Mouse (Mus musculus) hindbrain, embryonic 12.5 days (tissue): ENCODE data around the gene Rpa3. TPM values are rescaled to one million over a fixed set of nuclear protein-coding genes. Genes with fewer than 3 reads are reported as not detected.

Source experiments
- ATAC-seq: fragments of 200-750 bp; cut with Nextera tagmentation; 2 replicates; pipeline ENCODE4 v1.8.0; 2017; ENCODE audit warnings: moderate TSS enrichment; ENCODE audit not compliant: low FRiP score
- H3K27ac ChIP-seq: fragments of 300-500 bp; sonication (generic); 2 replicates; pipeline ENCODE4 v1.5.1; 2016; ENCODE audit warnings: mild to moderate bottlenecking
- H3K27me3 ChIP-seq: fragments of 300-500 bp; sonication (generic); 2 replicates; pipeline ENCODE4 v1.6.1; 2016; ENCODE audit warnings: mild to moderate bottlenecking
- H3K36me3 ChIP-seq: fragments of 300-500 bp; sonication (generic); 2 replicates; pipeline ENCODE4 v1.6.1; 2016; ENCODE audit warnings: mild to moderate bottlenecking
- H3K4me1 ChIP-seq: fragments of 300-500 bp; sonication (generic); 2 replicates; pipeline ENCODE4 v1.6.1; 2016
- H3K4me2 ChIP-seq: fragments of 300-500 bp; sonication (generic); replicated peaks from 2 replicates; pipeline ENCODE4 v1.6.1; 2016; ENCODE audit warnings: mild to moderate bottlenecking
- H3K4me3 ChIP-seq: fragments of 300-500 bp; sonication (generic); 2 replicates; pipeline ENCODE4 v1.5.1; 2016; ENCODE audit warnings: mild to moderate bottlenecking
- H3K9ac ChIP-seq: fragments of 300-500 bp; sonication (generic); 2 replicates; pipeline ENCODE4 v1.6.1; 2016; ENCODE audit warnings: mild to moderate bottlenecking, moderate library complexity
- H3K9me3 ChIP-seq: fragments of 300-500 bp; sonication (generic); replicated peaks from 2 replicates; pipeline ENCODE4 v1.6.1; 2016; ENCODE audit warnings: mild to moderate bottlenecking
- WGBS: fragments of 180-500 bp; shearing (Covaris S2); methylation state at CpG from one replicate; pipeline ENCODE4 v1.1.7; 2016; 5-methylcytosine and 5-hydroxymethylcytosine counted together
- polyA plus RNA-seq: library from polyadenylated mRNA; unstranded; fragments of >200 nt; fragmentation: Nextera tagmentation; extraction: Ambion mirVana; gene quantifications from 2 replicates; pipeline ENCODE4 v1.2.1, GENCODE M21; 2016

Gene Rpa3
- polyA plus RNA-seq: 127 and 132 TPM in 2 replicates

- H3K27ac ChIP-seq: peak within 1 kb of the TSS; percentile 77
- H3K4me1 ChIP-seq: peaks cover 8% of the 10 kb centered on the region
- peak within 1 kb of the TSS; percentile 61 for H3K4me3 ChIP-seq
- peak within 1 kb of the TSS; percentile 83 for H3K4me2 ChIP-seq
- WGBS: under 1% methylated on average over 64 of the region's 64 CpGs
- peak; percentile 100 for ATAC-seq
- no peaks in the 10 kb centered on the region for H3K9me3 ChIP-seq
- H3K27me3 ChIP-seq: no peaks in the 10 kb centered on the region
- peaks cover 12% of the 10 kb centered on the region; the same call in 1 of the 2 replicates for H3K36me3 ChIP-seq
- peak within 1 kb of the TSS; percentile 81 for H3K9ac ChIP-seq
Observed at GRCm38 (mm10) chr6:8259004-8259666, at the start of gene Rpa3, which contains the start of the genes Umad1 and Gm45062. Gene Rpa3, minus strand, starts transcription at chr6:8259173. Gene Umad1, plus strand, starts transcription at chr6:8259288. Gene Gm45062, plus strand, starts transcription at chr6:8259450.

GRCm38 (mm10) chr6:8307878-8308775 lies 49.2 kb upstream of the Rpa3 start:
- no peak overlapping the region for H3K4me2 ChIP-seq
- no peaks in the 10 kb centered on the region for H3K9me3 ChIP-seq
- no peak overlapping the region for H3K4me3 ChIP-seq
- no peaks in the 10 kb centered on the region for H3K36me3 ChIP-seq
- H3K27ac ChIP-seq: no peak overlapping the region
- no peaks in the 10 kb centered on the region for H3K27me3 ChIP-seq
- 85% methylated on average over 6 of the region's 6 CpGs for WGBS
- no peaks in the 10 kb centered on the region for H3K4me1 ChIP-seq
- ATAC-seq: no peak
- no peak overlapping the region for H3K9ac ChIP-seq

- 87% methylated on average over 6 of the region's 6 CpGs for WGBS
- Histone ChIP-seq H3K36me3 (no peaks in the 10 kb centered on the region), H3K27me3 (no peaks in the 10 kb centered on the region), H3K4me3 (no peak overlapping the region), H3K4me1 (no peaks in the 10 kb centered on the region), H3K27ac (no peak overlapping the region), H3K9me3 (no peaks in the 10 kb centered on the region), H3K9ac (no peak overlapping the region), H3K4me2 (no peak overlapping the region)
- ATAC-seq: no peak
Observed at GRCm38 (mm10) chr6:8299066-8299863, 40.3 kb upstream of the Rpa3 start.

GRCm38 (mm10) chr6:8294048-8294784 lies 35.2 kb upstream of the Rpa3 start:
- 87% methylated on average over 4 of the region's 4 CpGs for WGBS
- Histone ChIP-seq H3K4me1 (no peaks in the 10 kb centered on the region), H3K9ac (no peak overlapping the region), H3K36me3 (no peaks in the 10 kb centered on the region), H3K4me3 (no peak overlapping the region), H3K9me3 (no peaks in the 10 kb centered on the region), H3K27me3 (no peaks in the 10 kb centered on the region), H3K27ac (no peak overlapping the region), H3K4me2 (no peak overlapping the region)
- no peak for ATAC-seq

GRCm38 (mm10) chr6:8288755-8289580 lies 30.0 kb upstream of the Rpa3 start:
- no peaks in the 10 kb centered on the region for H3K36me3 ChIP-seq
- no peaks in the 10 kb centered on the region for H3K9me3 ChIP-seq
- WGBS: 83% methylated on average over 4 of the region's 4 CpGs
- no peak overlapping the region for H3K4me2 ChIP-seq
- H3K9ac ChIP-seq: no peak overlapping the region
- no peaks in the 10 kb centered on the region for H3K27me3 ChIP-seq
- no peak overlapping the region for H3K4me3 ChIP-seq
- no peak overlapping the region for H3K27ac ChIP-seq
- no peak for ATAC-seq
- no peaks in the 10 kb centered on the region for H3K4me1 ChIP-seq

GRCm38 (mm10) chr6:8286146-8286545 lies 27.2 kb upstream of the Rpa3 start:
- 98% methylated on average over 3 of the region's 3 CpGs for WGBS
- Histone ChIP-seq H3K27me3 (no peaks in the 10 kb centered on the region), H3K9me3 (no peaks in the 10 kb centered on the region), H3K4me2 (no peak overlapping the region), H3K4me1 (no peaks in the 10 kb centered on the region), H3K27ac (no peak overlapping the region), H3K9ac (no peak overlapping the region), H3K36me3 (no peaks in the 10 kb centered on the region), H3K4me3 (no peak overlapping the region)
- no peak for ATAC-seq

- Histone ChIP-seq H3K9ac (no peak overlapping the region), H3K4me1 (no peaks in the 10 kb centered on the region), H3K27ac (no peak overlapping the region), H3K4me3 (no peak overlapping the region), H3K9me3 (no peaks in the 10 kb centered on the region), H3K4me2 (no peak overlapping the region), H3K27me3 (no peaks in the 10 kb centered on the region), H3K36me3 (no peaks in the 10 kb centered on the region)
- 86% methylated on average over 3 of the region's 3 CpGs for WGBS
- ATAC-seq: no peak
Observed at GRCm38 (mm10) chr6:8285401-8285960, 26.5 kb upstream of the Rpa3 start.

GRCm38 (mm10) chr6:8283255-8283654 lies 24.3 kb upstream of the Rpa3 start:
- 82% methylated on average over 4 of the region's 4 CpGs for whole genome bisulfite sequencing
- Histone ChIP-seq H3K4me2 (no peak overlapping the region), H3K4me3 (no peak overlapping the region), H3K9me3 (no peaks in the 10 kb centered on the region), H3K4me1 (no peaks in the 10 kb centered on the region), H3K36me3 (no peaks in the 10 kb centered on the region), H3K9ac (no peak overlapping the region), H3K27me3 (no peaks in the 10 kb centered on the region), H3K27ac (no peak overlapping the region)
- ATAC-seq: no peak

- H3K4me3 ChIP-seq: no peak overlapping the region
- H3K4me1 ChIP-seq: no peaks in the 10 kb centered on the region
- H3K27ac ChIP-seq: no peak overlapping the region
- WGBS: 72% methylated on average over 5 of the region's 5 CpGs
- no peaks in the 10 kb centered on the region for H3K36me3 ChIP-seq
- no peaks in the 10 kb centered on the region for H3K9me3 ChIP-seq
- H3K27me3 ChIP-seq: no peaks in the 10 kb centered on the region
- H3K9ac ChIP-seq: no peak overlapping the region
- ATAC-seq: no peak
- no peak overlapping the region for H3K4me2 ChIP-seq
Observed at GRCm38 (mm10) chr6:8278426-8279002, 19.5 kb upstream of the Rpa3 start.

- Histone ChIP-seq H3K36me3 (0 out of 2 replicates have a peak, but pooled peaks cover 4% of the 10 kb centered on the region), H3K4me3 (no peak overlapping the region), H3K9ac (no peak overlapping the region), H3K9me3 (no peaks in the 10 kb centered on the region), H3K4me2 (no peak overlapping the region), H3K4me1 (no peaks in the 10 kb centered on the region), H3K27ac (no peak overlapping the region), H3K27me3 (no peaks in the 10 kb centered on the region)
- ATAC-seq: no peak
- 88% methylated on average over 4 of the region's 4 CpGs for WGBS
Observed at GRCm38 (mm10) chr6:8276431-8276830, 17.5 kb upstream of the Rpa3 start.
